Mouse (Mus musculus) olfactory bulb, adult 2 months (tissue): ENCODE results near the gene Nde1.

Experiments
- CTCF ChIP-seq: fragments of 200-500 bp; IDR thresholded peaks from 2 replicates; pipeline ENCODE4 v1.5.1; 2012; ENCODE audit warnings: low read depth, mild to moderate bottlenecking, low read length, moderate library complexity; ENCODE audit not compliant: insufficient read depth
- POLR2A ChIP-seq: fragments of 200-500 bp; IDR thresholded peaks from 2 replicates; pipeline ENCODE4 v1.6.1; 2012; ENCODE audit warnings: mild to moderate bottlenecking, low read depth, low read length, moderate library complexity; ENCODE audit not compliant: insufficient read depth

DNA sequence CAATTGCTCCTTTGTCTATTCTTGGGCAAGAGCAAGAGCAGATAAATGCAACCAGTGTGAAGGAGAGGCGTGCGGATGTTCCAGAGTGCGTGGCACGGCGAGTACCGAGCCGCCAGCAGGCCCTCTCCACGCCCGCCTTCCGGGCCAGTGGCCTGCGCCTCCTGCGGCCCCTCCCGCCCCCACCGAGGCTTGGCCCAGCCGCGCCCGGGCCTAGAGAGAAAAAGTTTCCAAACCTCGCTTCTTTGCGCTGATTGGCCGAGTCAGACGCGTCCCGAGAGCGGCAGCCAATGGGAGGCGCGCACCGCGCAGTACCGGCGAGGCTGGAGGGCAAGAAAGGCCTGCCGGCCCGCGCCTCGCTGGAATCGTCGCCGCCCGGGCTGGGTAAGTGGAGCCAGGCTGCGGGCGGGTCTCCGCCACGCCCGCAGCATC, at the start of gene Nde1, which contains the start of gene Marf1:
- TF ChIP-seq CTCF (no peak), POLR2A (0 out of 2 replicates have a peak, but pooled peaks have one; percentile 41)
